Mouse (Mus musculus): ENCODE measurements around the gene Gnai3. TPM values are rescaled to one million over a fixed set of nuclear protein-coding genes. Genes with fewer than 3 reads are reported as not detected.

Gnai3 gene
- total and polyA plus RNA-seq, 3 experiments, result 54.1 to 145 (median 78.7) TPM

GRCm38 (mm10) chr3:108112666-108113065 is 33.3 kb downstream of the Gnai3 start:
- dilution Hi-C loops (cut with MboI; ENCODE audit: extremely low pct_ligation_motif_present, extremely low pct_unique_long_range_greater_than_20kb, low sequenced_read_pairs) (no loop called here), in situ Hi-C loops (cut with MboI; ENCODE audit: low pct_ligation_motif_present, low pct_unique_long_range_greater_than_20kb, low sequenced_read_pairs) (no loop called here)

GRCm38 (mm10) chr3:108112246-108112645 is 33.7 kb downstream of the Gnai3 start:
- no peak for TF ChIP-seq MXI1 (IDR thresholded peaks at IDR 0.05; ENCODE audit: low read depth, low read length)
- no peak for TF ChIP-seq IRF4 (IDR thresholded peaks at IDR 0.05; ENCODE audit: low read depth, low read length)
- TF ChIP-seq RAD21 (IDR thresholded peaks at IDR 0.05; ENCODE audit: low read depth, low read length), result no peak
- TF ChIP-seq NRF1 (IDR thresholded peaks at IDR 0.05; ENCODE audit: low read depth, low read length), result no peak
- no peak for TF ChIP-seq CHD2 (IDR thresholded peaks at IDR 0.05; ENCODE audit: low read length)
- TF ChIP-seq RCOR1 (conservative IDR thresholded peaks at IDR 0.05; ENCODE audit: low read depth, low read length), result no peak
- no peak for TF ChIP-seq JUND (conservative IDR thresholded peaks at IDR 0.05; ENCODE audit: low read depth, low read length)
- no peak for TF ChIP-seq E2F4 (IDR thresholded peaks at IDR 0.05; ENCODE audit: insufficient replicate concordance, low read depth, low read length)
- TF ChIP-seq SMC3 (IDR thresholded peaks at IDR 0.05; ENCODE audit: low read depth, low read length), result no peak
- TF ChIP-seq TBP (conservative IDR thresholded peaks at IDR 0.05; ENCODE audit: low read depth, low read length), result no peak
- TF ChIP-seq NELFE (IDR thresholded peaks at IDR 0.05; ENCODE audit: low read depth, low read length), result no peak
- no peak for TF ChIP-seq JUN (IDR thresholded peaks at IDR 0.05; ENCODE audit: insufficient read depth, low read depth, low read length)
- no peak for TF ChIP-seq CTCF (conservative IDR thresholded peaks at IDR 0.05 in 1 of 2, IDR thresholded peaks at IDR 0.05 in 1 of 2; ENCODE audit: low read depth in 2 of 2, low read length in 2 of 2)
- no peak for TF ChIP-seq TCF12 (IDR thresholded peaks at IDR 0.05; ENCODE audit: low read depth, low read length)
- TF ChIP-seq CHD1 (IDR thresholded peaks at IDR 0.05; ENCODE audit: low read depth, low read length), result no peak
- no peak for TF ChIP-seq USF1 (IDR thresholded peaks at IDR 0.05; ENCODE audit: low read depth, low read length)
- TF ChIP-seq POLR2A (IDR thresholded peaks at IDR 0.05; ENCODE audit: low read depth, low read length), result no peak
- no peak for TF ChIP-seq PAX5 (IDR thresholded peaks at IDR 0.05; ENCODE audit: low read length)
- TF ChIP-seq POLR2AphosphoS2 (IDR thresholded peaks at IDR 0.05; ENCODE audit: low read depth, low read length), result no peak
- no peak for TF ChIP-seq USF2 (conservative IDR thresholded peaks at IDR 0.05; ENCODE audit: low read depth, low read length)
- H3K27ac ChIP-seq (ENCODE audit: insufficient read depth, low read depth), result no peak overlapping the region
- H3K79me2 ChIP-seq (replicated peaks; ENCODE audit: control insufficient read depth, extremely low read depth, insufficient read depth, poor library complexity, severe bottlenecking), result no peaks in the 10 kb centered on the region
- H3K27me3 ChIP-seq (replicated peaks), result no peaks in the 10 kb centered on the region
- no peak overlapping the region for H3K4me3 ChIP-seq (replicated peaks in 1 of 3; ENCODE audit: low read depth in 2 of 3, low read length in 2 of 3, poor library complexity in 1 of 3)
- in situ Hi-C loops (cut with MboI; ENCODE audit: low pct_ligation_motif_present, low pct_unique_long_range_greater_than_20kb, low sequenced_read_pairs), result no loop called here
- H3K36me3 ChIP-seq (replicated peaks in 1 of 2; ENCODE audit: control insufficient read depth in 1 of 2, insufficient read depth in 1 of 2, low read length in 1 of 2), result peaks cover 60 to 91% of the 10 kb centered on the region in 2 experiments
- H3K4me2 ChIP-seq (ENCODE audit: insufficient read depth, low read depth, poor library complexity, severe bottlenecking), result no peak overlapping the region
- H3K9me3 ChIP-seq (replicated peaks; ENCODE audit: low read length), result no peaks in the 10 kb centered on the region
- peaks cover 0 to 4% of the 10 kb centered on the region in 2 experiments; a peak in 2 of 4 replicates for H3K4me1 ChIP-seq (ENCODE audit: control insufficient read depth in 1 of 2, insufficient read depth in 2 of 2)
- H3K9ac ChIP-seq (ENCODE audit: insufficient read depth, low read depth), result no peak overlapping the region
- dilution Hi-C loops (cut with MboI; ENCODE audit: extremely low pct_ligation_motif_present, extremely low pct_unique_long_range_greater_than_20kb, low sequenced_read_pairs), result no loop called here
- no peak for DNase-seq (ENCODE audit: extremely low read depth)

More at GRCm38 (mm10) chr3:108112666-108113065, 33.3 kb downstream of the Gnai3 start:
- DNase-seq (ENCODE audit: extremely low read depth), result no peak
- Histone ChIP-seq H3K27ac (ENCODE audit: insufficient read depth, low read depth) (no peak overlapping the region), H3K9ac (ENCODE audit: insufficient read depth, low read depth) (no peak overlapping the region), H3K36me3 (replicated peaks in 1 of 2; ENCODE audit: control insufficient read depth in 1 of 2, insufficient read depth in 1 of 2, low read length in 1 of 2) (peaks cover 62 to 92% of the 10 kb centered on the region in 2 experiments), H3K79me2 (replicated peaks; ENCODE audit: control insufficient read depth, extremely low read depth, insufficient read depth, poor library complexity, severe bottlenecking) (no peaks in the 10 kb centered on the region), H3K4me2 (ENCODE audit: insufficient read depth, low read depth, poor library complexity, severe bottlenecking) (no peak overlapping the region), H3K9me3 (replicated peaks; ENCODE audit: low read length) (no peaks in the 10 kb centered on the region), H3K4me3 (replicated peaks in 1 of 3; ENCODE audit: low read depth in 2 of 3, low read length in 2 of 3, poor library complexity in 1 of 3) (no peak overlapping the region), H3K27me3 (replicated peaks) (no peaks in the 10 kb centered on the region), H3K4me1 (ENCODE audit: control insufficient read depth in 1 of 2, insufficient read depth in 2 of 2) (peaks cover 0 to 4% of the 10 kb centered on the region in 2 experiments; a peak in 2 of 4 replicates)
- TF ChIP-seq RCOR1 (conservative IDR thresholded peaks at IDR 0.05; ENCODE audit: low read depth, low read length) (no peak), CHD2 (IDR thresholded peaks at IDR 0.05; ENCODE audit: low read length) (no peak), UBTF (IDR thresholded peaks at IDR 0.05; ENCODE audit: low read depth, low read length) (no peak), SIN3A (IDR thresholded peaks at IDR 0.05; ENCODE audit: low read length) (no peak), ZKSCAN1 (IDR thresholded peaks at IDR 0.05; ENCODE audit: borderline replicate concordance, low read depth, low read length) (no peak), IRF4 (IDR thresholded peaks at IDR 0.05; ENCODE audit: low read depth, low read length) (no peak), ELF1 (IDR thresholded peaks at IDR 0.05; ENCODE audit: low read depth, low read length) (no peak), ZNF384 (IDR thresholded peaks at IDR 0.05; ENCODE audit: low read depth, low read length) (no peak), MXI1 (IDR thresholded peaks at IDR 0.05; ENCODE audit: low read depth, low read length) (no peak), RAD21 (IDR thresholded peaks at IDR 0.05; ENCODE audit: low read depth, low read length) (no peak), POLR2AphosphoS2 (IDR thresholded peaks at IDR 0.05; ENCODE audit: low read depth, low read length) (no peak), MAX (IDR thresholded peaks at IDR 0.05; ENCODE audit: low read length) (no peak), GABPA (IDR thresholded peaks at IDR 0.05; ENCODE audit: insufficient replicate concordance, low read depth, low read length) (no peak)
